Mouse (Mus musculus): ENCODE results near the gene Asic4.

Gene Asic4

GRCm38 (mm10) chr1:75435475-75436328 lies 14.5 kb upstream of the Asic4 start, which contains the start of gene Gmppa:
Gmppa (plus strand) TSS chr1:75435930.
- no peak for TF ChIP-seq GATA4 (IDR thresholded peaks at IDR 0.05; ENCODE audit: insufficient replicate concordance, low read length)

- TF ChIP-seq GATA4 (IDR thresholded peaks at IDR 0.05; ENCODE audit: insufficient replicate concordance, low read length): no peak
These were observed 11.5 kb upstream of the Asic4 start for GRCm38 (mm10) chr1:75438782-75439181.

- TF ChIP-seq GATA4 (IDR thresholded peaks at IDR 0.05; ENCODE audit: insufficient replicate concordance, low read length): no peak
These were observed 9.6 kb upstream of the Asic4 start for GRCm38 (mm10) chr1:75440661-75441060.

GRCm38 (mm10) chr1:75441471-75441996 lies 8.7 kb upstream of the Asic4 start:
- no peak for TF ChIP-seq GATA4 (IDR thresholded peaks at IDR 0.05; ENCODE audit: insufficient replicate concordance, low read length)

GRCm38 (mm10) chr1:75442171-75442570 lies 8.1 kb upstream of the Asic4 start:
- no peak for TF ChIP-seq GATA4 (IDR thresholded peaks at IDR 0.05; ENCODE audit: insufficient replicate concordance, low read length)

GRCm38 (mm10) chr1:75442811-75443210 lies 7.4 kb upstream of the Asic4 start:
- no peak for TF ChIP-seq GATA4 (IDR thresholded peaks at IDR 0.05; ENCODE audit: insufficient replicate concordance, low read length)

- no peak for TF ChIP-seq GATA4 (IDR thresholded peaks at IDR 0.05; ENCODE audit: insufficient replicate concordance, low read length)
These were observed 6.8 kb upstream of the Asic4 start for GRCm38 (mm10) chr1:75443247-75444024.

GRCm38 (mm10) chr1:75444208-75444607 lies 6.0 kb upstream of the Asic4 start:
- TF ChIP-seq GATA4 (IDR thresholded peaks at IDR 0.05; ENCODE audit: insufficient replicate concordance, low read length): no peak

- no peak for TF ChIP-seq GATA4 (IDR thresholded peaks at IDR 0.05; ENCODE audit: insufficient replicate concordance, low read length)
These were observed 5.0 kb upstream of the Asic4 start for GRCm38 (mm10) chr1:75445141-75445701.

GRCm38 (mm10) chr1:75445751-75446611 lies 4.3 kb upstream of the Asic4 start:
- no peak for TF ChIP-seq GATA4 (IDR thresholded peaks at IDR 0.05; ENCODE audit: insufficient replicate concordance, low read length)

- no peak for TF ChIP-seq GATA4 (IDR thresholded peaks at IDR 0.05; ENCODE audit: insufficient replicate concordance, low read length)
These were observed 3.6 kb upstream of the Asic4 start for GRCm38 (mm10) chr1:75446656-75447055.

- TF ChIP-seq GATA4 (IDR thresholded peaks at IDR 0.05; ENCODE audit: insufficient replicate concordance, low read length): no peak
These were observed 2.8 kb upstream of the Asic4 start for GRCm38 (mm10) chr1:75447265-75448051.

GRCm38 (mm10) chr1:75448052-75448431 lies 2.2 kb upstream of the Asic4 start:
- TF ChIP-seq GATA4 (IDR thresholded peaks at IDR 0.05; ENCODE audit: insufficient replicate concordance, low read length): no peak

- TF ChIP-seq GATA4 (IDR thresholded peaks at IDR 0.05; ENCODE audit: insufficient replicate concordance, low read length): no peak
These were observed 1.3 kb upstream of the Asic4 start for GRCm38 (mm10) chr1:75448937-75449336.

All from liver, adult (tissue).